In genomic region chr17:27435225-27435624, GRCm38 (mm10) we compare ENCODE assay signal across 14 mouse cellular contexts.
A peak's percentile ranks its signal among the peaks of the same experiment; 100 is the strongest.
DNase-seq lines count a peak whose midpoint lies in the region; TF ChIP-seq lines count a peak whose summit lies in the region.
"Had no signal": no experiment of that assay in that cellular context is flagged by ENCODE, and none has a peak within 500 bp of the region (broad histone marks: within the 10 kb centered on the region; RNA-seq: fewer than 3 reads in every experiment).

No protein-coding gene starts in this region.

- DNase-seq in kidney, adult 11 months, result peak; percentile 6
- no peak for DNase-seq in kidney, postnatal 10 days
- DNase-seq in cerebellum, adult 11 months, result peak; percentile 67
- DNase-seq in cerebellum, postnatal 14 days, result peak; percentile 70 to 76
- DNase-seq in gastrocnemius, postnatal 4 days (ENCODE audit: low spot score in 2 of 2), result no peak
- DNase-seq in lung, adult 18-20 months, result no peak
- DNase-seq: adrenal gland, postnatal 25 days; right cerebral cortex, postnatal 25 days had no signal

- peak overlapping the region; percentile 61 for H3K4me3 ChIP-seq in E14TG2a.4 (replicated peaks; ENCODE audit: low read length)
- H3K4me3 ChIP-seq: forebrain, embryonic 15.5 days; hindbrain, embryonic 15.5 days; layer of hippocampus, adult 2 months; limb, embryonic 12.5 days; neural tube, embryonic 12.5 days had no signal

- H3K36me3 ChIP-seq in E14TG2a.4 (ENCODE audit: insufficient read depth, low read length), result no peaks in the 10 kb centered on the region
- H3K36me3 ChIP-seq: forebrain, embryonic 15.5 days; hindbrain, embryonic 15.5 days; limb, embryonic 12.5 days; neural tube, embryonic 12.5 days had no signal

- peaks cover 34% of the 10 kb centered on the region for H3K27me3 ChIP-seq in E14TG2a.4 (ENCODE audit: insufficient read depth, low read length)
- H3K27me3 ChIP-seq: forebrain, embryonic 15.5 days; hindbrain, embryonic 15.5 days; neural tube, embryonic 12.5 days had no signal

- H3K4me1 ChIP-seq in E14TG2a.4 (replicated peaks; ENCODE audit: low read depth, low read length), result peaks cover 36% of the 10 kb centered on the region

- H3K9me3 ChIP-seq in E14TG2a.4 (ENCODE audit: low read length), result no peaks in the 10 kb centered on the region
- H3K9me3 ChIP-seq: forebrain, embryonic 15.5 days; hindbrain, embryonic 15.5 days; limb, embryonic 12.5 days; neural tube, embryonic 12.5 days had no signal

- TF ChIP-seq CTCF in E14TG2a.4 (conservative IDR thresholded peaks at IDR 0.05; ENCODE audit: low read length), result no peak

Comparison
In these comparisons a context has a peak if more than half of its experiments do, and no peak if none do; other contexts are left out.
1. DNase-seq: peak in kidney, adult 11 months (single experiment), cerebellum, adult 11 months (single experiment) and cerebellum, postnatal 14 days (2 of 2); none in kidney, postnatal 10 days (single experiment), gastrocnemius, postnatal 4 days (0 of 2) and lung, adult 18-20 months (0 of 2).